Mouse (Mus musculus): ENCODE results near the gene Manba. TPM values are rescaled to one million over a fixed set of nuclear protein-coding genes. Genes with fewer than 3 reads are reported as not detected.

The Manba gene
- polyA plus RNA-seq, 1 experiment, result 21.7 TPM

- Histone ChIP-seq H3K4me1 (ENCODE audit: control insufficient read depth, insufficient read depth, low read length) (no peaks in the 10 kb centered on the region), H3K27ac (ENCODE audit: insufficient read depth, low read length) (no peak overlapping the region), H3K4me3 (ENCODE audit: insufficient read depth, low read length) (no peak overlapping the region)
- TF ChIP-seq CTCF (IDR thresholded peaks at IDR 0.05; ENCODE audit: borderline replicate concordance, insufficient read depth, low read length) (no peak), POLR2A (IDR thresholded peaks at IDR 0.05; ENCODE audit: low read depth, low read length) (no peak)
Measured at GRCm38 (mm10) chr3:135573051-135573450, 87.6 kb downstream of the Manba start.

DNA sequence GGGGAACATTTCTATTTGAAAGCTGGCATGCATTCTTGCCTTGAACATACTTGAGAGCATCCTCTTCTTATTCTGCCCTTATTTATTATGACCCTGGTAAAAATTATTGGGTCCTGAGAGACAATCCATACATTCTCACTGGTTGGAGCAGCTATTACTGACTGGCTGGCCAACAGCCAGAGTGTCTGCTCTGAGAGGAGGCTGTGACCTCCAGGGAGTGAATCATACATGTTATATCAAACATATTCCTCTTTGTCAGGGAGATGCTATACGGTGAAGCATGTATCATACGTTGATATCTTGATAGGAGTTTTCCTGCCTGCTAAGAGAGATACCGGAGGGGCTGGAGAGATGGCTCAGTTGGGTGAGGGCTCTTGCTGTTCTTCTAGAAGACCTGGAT is 89.7 kb downstream of the Manba start:
- no peak for TF ChIP-seq POLR2A (IDR thresholded peaks at IDR 0.05; ENCODE audit: low read depth, low read length)
- no peak for TF ChIP-seq CTCF (IDR thresholded peaks at IDR 0.05; ENCODE audit: borderline replicate concordance, insufficient read depth, low read length)
- Histone ChIP-seq H3K4me1 (ENCODE audit: control insufficient read depth, insufficient read depth, low read length) (no peaks in the 10 kb centered on the region), H3K27ac (ENCODE audit: insufficient read depth, low read length) (no peak overlapping the region), H3K4me3 (ENCODE audit: insufficient read depth, low read length) (no peak overlapping the region)

- H3K4me1 ChIP-seq (ENCODE audit: control insufficient read depth, insufficient read depth, low read length), result no peaks in the 10 kb centered on the region
- H3K27ac ChIP-seq (ENCODE audit: insufficient read depth, low read length), result no peak overlapping the region
- no peak overlapping the region for H3K4me3 ChIP-seq (ENCODE audit: insufficient read depth, low read length)
- TF ChIP-seq POLR2A (IDR thresholded peaks at IDR 0.05; ENCODE audit: low read depth, low read length) (no peak), CTCF (IDR thresholded peaks at IDR 0.05; ENCODE audit: borderline replicate concordance, insufficient read depth, low read length) (no peak)
Measured at GRCm38 (mm10) chr3:135578588-135579140, 93.3 kb downstream of the Manba start.

DNA sequence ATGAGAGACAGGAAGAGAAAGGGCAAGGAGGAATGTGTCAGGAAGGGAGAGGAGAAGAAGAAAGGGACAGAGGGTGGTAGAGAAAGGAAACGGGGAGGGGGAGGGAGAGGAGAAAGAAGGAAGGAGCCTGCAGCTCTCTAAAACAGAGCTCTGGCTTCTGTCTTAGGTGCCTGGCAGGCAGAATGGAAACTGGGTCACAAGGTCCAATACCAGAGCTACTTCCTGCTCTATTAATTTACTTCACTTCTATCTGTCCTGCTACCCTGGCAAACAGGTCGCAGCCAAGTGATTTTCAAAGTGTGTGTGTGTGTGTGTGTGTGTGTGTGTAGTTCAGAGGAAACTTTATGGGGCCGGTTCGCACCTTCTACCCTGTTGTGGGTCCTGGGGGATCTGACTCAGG is 93.8 kb downstream of the Manba start:
- no peaks in the 10 kb centered on the region for H3K4me1 ChIP-seq (ENCODE audit: control insufficient read depth, insufficient read depth, low read length)
- TF ChIP-seq POLR2A (IDR thresholded peaks at IDR 0.05; ENCODE audit: low read depth, low read length) (no peak), CTCF (IDR thresholded peaks at IDR 0.05; ENCODE audit: borderline replicate concordance, insufficient read depth, low read length) (no peak)
- no peak overlapping the region for H3K27ac ChIP-seq (ENCODE audit: insufficient read depth, low read length)
- H3K4me3 ChIP-seq (ENCODE audit: insufficient read depth, low read length), result no peak overlapping the region

DNA sequence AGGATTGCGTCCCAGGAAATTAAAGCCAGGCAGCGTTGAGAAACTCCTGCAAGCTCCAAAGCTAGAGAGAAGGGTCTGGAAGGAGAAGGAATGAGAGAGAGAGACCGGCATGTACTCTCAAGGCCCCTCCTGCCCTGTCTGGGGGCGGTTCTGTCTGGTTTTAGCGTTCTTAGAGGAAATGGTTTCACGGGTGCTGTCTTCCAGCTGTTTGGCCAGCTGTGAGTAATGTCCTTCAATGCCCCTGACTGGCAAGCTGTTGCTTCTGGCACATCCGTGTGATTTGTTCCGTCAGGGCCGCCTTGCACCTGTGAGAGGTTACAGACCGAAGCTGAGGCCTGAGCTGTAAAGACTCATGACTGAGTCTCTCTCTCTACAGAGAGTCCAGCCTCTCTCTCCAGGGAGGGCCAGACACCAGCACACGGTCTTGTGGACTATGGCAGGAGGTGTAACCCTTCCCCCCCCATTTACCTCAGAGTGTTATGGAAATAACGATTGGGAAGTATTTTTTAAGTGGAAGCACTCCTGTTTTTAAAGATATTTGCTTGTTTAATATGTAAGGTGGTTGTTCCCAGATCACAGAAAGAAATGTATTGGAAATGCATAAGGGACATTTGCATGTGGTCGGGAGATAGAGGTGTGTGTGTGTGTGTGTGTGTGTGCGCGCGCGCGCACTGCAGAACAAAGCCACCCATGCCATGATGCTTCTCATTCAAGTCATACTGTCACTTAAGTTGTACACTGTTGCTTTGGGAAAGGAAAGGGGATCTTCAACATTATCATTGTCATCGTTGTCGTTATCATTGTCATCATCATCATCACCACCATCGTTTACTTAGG is 95.2 kb downstream of the Manba start:
- H3K27ac ChIP-seq (ENCODE audit: insufficient read depth, low read length), result no peak overlapping the region

DNA sequence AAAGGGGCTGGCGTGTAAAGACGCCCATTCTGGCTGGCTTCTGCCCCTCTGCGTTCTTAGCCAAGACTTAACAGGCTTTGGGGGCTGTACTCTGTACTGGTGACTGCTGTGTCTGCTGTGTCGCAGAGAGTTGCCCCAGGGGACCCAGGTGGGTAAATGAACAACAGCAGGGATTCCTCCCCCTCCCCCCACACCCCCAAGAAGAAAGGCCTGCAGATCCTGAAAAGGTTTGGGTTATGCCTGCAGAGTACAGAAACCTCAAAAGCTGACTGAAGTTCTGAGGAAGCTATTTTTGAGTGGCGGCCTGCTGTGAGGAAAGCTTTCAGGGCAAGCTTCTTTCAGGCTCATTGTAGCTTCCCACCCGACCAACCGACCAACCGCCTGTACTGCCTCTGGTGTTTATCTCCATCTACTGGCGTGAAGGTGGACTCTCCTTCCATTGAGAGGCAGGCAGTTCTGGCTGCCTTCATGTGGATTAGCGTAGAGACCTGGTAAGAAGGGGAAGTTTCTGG is 96.3 kb downstream of the Manba start:
- Histone ChIP-seq H3K4me1 (ENCODE audit: control insufficient read depth, insufficient read depth, low read length) (no peaks in the 10 kb centered on the region), H3K27ac (ENCODE audit: insufficient read depth, low read length) (no peak overlapping the region), H3K4me3 (ENCODE audit: insufficient read depth, low read length) (no peak overlapping the region)
- peak; percentile 61; the same call in 1 of the 2 replicates for TF ChIP-seq CTCF (IDR thresholded peaks at IDR 0.05; ENCODE audit: borderline replicate concordance, insufficient read depth, low read length)
- no peak for TF ChIP-seq POLR2A (IDR thresholded peaks at IDR 0.05; ENCODE audit: low read depth, low read length)

More for the DNA sequence above, 95.2 kb downstream of the Manba start:
- H3K4me1 ChIP-seq (ENCODE audit: control insufficient read depth, insufficient read depth, low read length), result no peaks in the 10 kb centered on the region
- H3K4me3 ChIP-seq (ENCODE audit: insufficient read depth, low read length), result no peak overlapping the region
- TF ChIP-seq CTCF (IDR thresholded peaks at IDR 0.05; ENCODE audit: borderline replicate concordance, insufficient read depth, low read length) (no peak), POLR2A (IDR thresholded peaks at IDR 0.05; ENCODE audit: low read depth, low read length) (no peak)

DNA sequence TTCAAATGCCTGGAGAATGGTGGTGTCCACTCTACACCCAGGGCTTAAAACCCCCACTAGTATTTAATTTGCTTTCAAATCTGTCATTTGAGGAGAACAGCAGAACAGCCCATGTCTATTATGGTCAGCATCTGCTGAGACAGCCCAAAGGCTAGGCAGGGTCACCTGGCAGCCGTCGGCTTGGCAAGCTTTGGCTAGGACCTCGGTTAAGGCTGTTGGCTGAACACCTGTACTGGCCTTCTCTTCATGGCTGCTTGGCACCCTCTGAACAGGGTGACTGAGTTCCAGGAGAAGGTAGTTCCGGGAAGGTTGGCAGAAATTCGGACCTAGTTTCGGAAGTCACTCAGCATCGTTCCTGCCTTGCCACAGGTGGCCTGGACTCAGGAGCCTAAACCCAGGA is 96.8 kb downstream of the Manba start:
- Histone ChIP-seq H3K4me3 (ENCODE audit: insufficient read depth, low read length) (no peak overlapping the region), H3K4me1 (ENCODE audit: control insufficient read depth, insufficient read depth, low read length) (no peaks in the 10 kb centered on the region), H3K27ac (ENCODE audit: insufficient read depth, low read length) (no peak overlapping the region)
- no peak for TF ChIP-seq CTCF (IDR thresholded peaks at IDR 0.05; ENCODE audit: borderline replicate concordance, insufficient read depth, low read length)
- no peak for TF ChIP-seq POLR2A (IDR thresholded peaks at IDR 0.05; ENCODE audit: low read depth, low read length)

DNA sequence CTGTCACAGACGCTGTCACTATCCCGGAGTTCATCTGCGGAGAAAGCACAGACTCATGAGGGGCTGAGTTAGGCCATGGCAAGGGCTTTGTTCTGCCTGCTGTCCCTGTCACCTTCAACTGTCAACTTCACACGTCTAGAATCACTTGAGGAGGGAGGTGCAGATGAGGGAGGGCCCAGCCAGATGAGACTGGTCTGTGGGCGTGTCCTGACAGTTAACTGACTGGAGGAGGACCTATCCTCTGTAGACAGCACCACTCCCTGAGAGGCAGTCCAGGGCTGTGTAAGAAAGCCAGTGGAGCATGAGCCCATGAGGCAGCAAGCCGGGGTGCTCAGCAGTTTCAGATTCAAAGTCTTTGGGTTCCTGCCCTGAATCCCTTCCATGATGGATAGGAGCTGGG is 100.1 kb downstream of the Manba start:
- H3K4me3 ChIP-seq (ENCODE audit: insufficient read depth, low read length), result no peak overlapping the region
- TF ChIP-seq POLR2A (IDR thresholded peaks at IDR 0.05; ENCODE audit: low read depth, low read length) (no peak), CTCF (IDR thresholded peaks at IDR 0.05; ENCODE audit: borderline replicate concordance, insufficient read depth, low read length) (no peak)
- H3K4me1 ChIP-seq (ENCODE audit: control insufficient read depth, insufficient read depth, low read length), result no peaks in the 10 kb centered on the region
- H3K27ac ChIP-seq (ENCODE audit: insufficient read depth, low read length), result no peak overlapping the region

- H3K4me1 ChIP-seq (ENCODE audit: control insufficient read depth, insufficient read depth, low read length), result no peaks in the 10 kb centered on the region
- TF ChIP-seq POLR2A (IDR thresholded peaks at IDR 0.05; ENCODE audit: low read depth, low read length), result no peak
- no peak for TF ChIP-seq CTCF (IDR thresholded peaks at IDR 0.05; ENCODE audit: borderline replicate concordance, insufficient read depth, low read length)
- no peak overlapping the region for H3K4me3 ChIP-seq (ENCODE audit: insufficient read depth, low read length)
- H3K27ac ChIP-seq (ENCODE audit: insufficient read depth, low read length), result no peak overlapping the region
Measured at GRCm38 (mm10) chr3:135586060-135586459, 100.6 kb downstream of the Manba start.

DNA sequence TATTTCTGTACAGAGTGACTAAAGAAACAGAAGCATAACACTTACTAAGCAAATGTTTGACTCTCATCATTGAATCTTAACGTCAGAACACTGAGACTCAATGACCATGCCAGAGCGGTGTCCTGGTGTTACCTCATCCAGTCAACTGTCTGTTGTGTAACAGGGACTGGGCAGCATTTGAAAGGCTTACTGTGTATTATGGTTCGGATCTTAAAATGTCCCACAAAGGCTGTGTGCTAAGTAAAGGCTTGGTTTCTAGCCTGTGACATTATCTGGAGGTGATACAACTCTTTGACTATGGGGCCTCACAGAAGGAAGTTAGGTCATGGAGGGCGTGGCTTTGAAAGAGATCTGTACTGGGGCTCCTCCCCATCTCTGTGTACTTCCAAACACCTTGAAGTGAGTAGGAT is 101.1 kb downstream of the Manba start:
- no peak overlapping the region for H3K4me3 ChIP-seq (ENCODE audit: insufficient read depth, low read length)
- H3K27ac ChIP-seq (ENCODE audit: insufficient read depth, low read length), result no peak overlapping the region
- H3K4me1 ChIP-seq (ENCODE audit: control insufficient read depth, insufficient read depth, low read length), result no peaks in the 10 kb centered on the region
- TF ChIP-seq POLR2A (IDR thresholded peaks at IDR 0.05; ENCODE audit: low read depth, low read length) (no peak), CTCF (IDR thresholded peaks at IDR 0.05; ENCODE audit: borderline replicate concordance, insufficient read depth, low read length) (no peak)
